Mouse (Mus musculus) Patski (cell line): ENCODE measurements around the gene Nrxn1. TPM values are rescaled to one million over a fixed set of nuclear protein-coding genes. Genes with fewer than 3 reads are reported as not detected.

Experiments
- ATAC-seq: fragments of 100-300 bp; one replicate; pipeline ENCODE4 v1.8.0; 2021
- CTCF ChIA-PET: fragments of 350-600 bp; sonication (Branson Sonifier 250); formaldehyde crosslinking; loops from one replicate; lab custom pipeline; 2022; ENCODE audit warnings: inconsistent platforms; lab: Charles Lee
- POLR2A ChIA-PET: fragments of 350-600 bp; sonication (Branson Sonifier 250); formaldehyde crosslinking; loops from one replicate; lab custom pipeline; 2022; ENCODE audit warnings: antibody characterized with exemption, inconsistent platforms; lab: Charles Lee
- DNase-seq: peaks from one replicate; pipeline ENCODE4 v3.0.0-alpha.2; 2011; ENCODE audit warnings: low read depth, low spot score
- H3K27me3 ChIP-seq: fragments of 371-371 bp; one replicate; pipeline ENCODE4 v1.5.1; 2021
- CTCF ChIP-seq: fragments of 100-300 bp; IDR thresholded peaks from one replicate; pipeline ENCODE4 v1.5.1; 2021
- in situ Hi-C: fragments of 300-500 bp; cut with MboI; formaldehyde crosslinking; loops from 3 replicates; pipeline ENCODE4 v1.11.1; 2018; ENCODE audit warnings: low pct_unique_long_range_greater_than_20kb, mixed read lengths
- polyA plus RNA-seq: library from polyadenylated mRNA; unstranded; gene quantifications from one replicate; pipeline ENCODE4 v1.2.3, GENCODE M21; 2021

Nrxn1 gene
- polyA plus RNA-seq, 1 experiment from 2014 or later = not detected

DNA sequence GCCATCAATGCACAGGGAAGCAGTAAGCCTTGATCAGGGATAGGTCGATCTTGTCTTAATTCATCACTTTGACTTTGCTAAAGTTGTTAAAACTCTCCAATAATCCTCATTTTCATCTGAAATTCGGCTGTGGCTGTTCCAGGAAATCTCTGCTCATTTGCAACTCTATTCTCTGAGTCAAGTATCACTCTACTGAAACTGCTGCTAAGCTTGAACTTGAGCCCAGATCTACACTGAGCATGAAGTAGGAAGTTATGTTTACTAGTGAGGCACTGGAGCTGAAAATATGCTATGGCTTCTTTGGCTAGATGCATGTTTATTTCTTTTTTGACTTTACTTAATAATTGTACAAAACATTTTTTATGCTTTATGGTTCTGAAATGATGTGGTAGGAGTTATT lies 708.0 kb downstream of the Nrxn1 start:
- no peak for DNase-seq
- in situ Hi-C loops = no loop called here
- no peaks in the 10 kb centered on the region for H3K27me3 ChIP-seq
- no peak for ATAC-seq
- CTCF ChIA-PET = no interaction called here
- no peak for TF ChIP-seq CTCF
- POLR2A ChIA-PET = no interaction called here

DNA sequence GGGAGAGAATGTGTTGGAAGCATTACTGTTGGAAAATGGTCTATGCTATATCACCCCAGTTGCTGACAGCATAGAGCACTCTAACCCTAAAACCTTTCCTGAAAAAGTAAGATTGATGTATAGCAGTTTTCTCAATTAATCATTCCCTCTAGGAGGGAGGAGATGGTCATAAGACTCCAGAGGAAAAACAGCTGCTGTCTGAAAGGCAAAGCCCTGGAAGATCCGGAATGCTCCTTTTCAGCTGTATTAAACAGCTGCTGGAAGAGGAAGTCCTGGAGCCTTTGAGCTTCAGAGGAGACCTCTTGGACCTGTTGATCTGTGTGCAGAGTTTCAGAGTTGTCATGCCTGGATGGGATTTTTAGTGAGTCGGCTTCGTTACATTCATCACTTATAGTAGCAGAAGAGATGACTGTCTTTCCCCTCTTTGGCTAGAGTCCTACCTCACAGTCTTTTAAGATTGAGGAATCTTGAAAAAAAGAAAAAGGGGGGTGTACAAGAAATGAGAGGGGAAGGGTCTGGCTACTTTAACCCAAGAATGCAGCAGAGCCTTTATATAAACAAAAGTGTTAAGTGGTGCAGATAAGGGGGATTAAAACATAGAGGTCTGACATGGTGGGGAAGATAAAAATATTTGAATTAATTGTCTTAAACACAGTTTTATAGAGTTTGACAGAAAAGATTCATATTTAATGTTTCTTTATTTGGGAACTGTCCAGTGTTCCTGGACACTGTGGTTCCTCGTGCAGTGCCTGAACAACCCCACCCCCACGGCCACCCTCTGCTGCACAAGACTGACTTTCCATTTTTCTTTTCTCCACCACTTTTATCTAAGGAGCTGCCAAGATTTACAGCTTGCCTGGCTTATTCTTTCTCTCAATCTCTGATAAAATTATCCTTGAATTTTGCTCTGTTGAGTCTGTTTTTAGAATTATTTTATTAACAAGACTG lies 710.1 kb downstream of the Nrxn1 start:
- no peak for ATAC-seq
- POLR2A ChIA-PET = no interaction called here

DNA sequence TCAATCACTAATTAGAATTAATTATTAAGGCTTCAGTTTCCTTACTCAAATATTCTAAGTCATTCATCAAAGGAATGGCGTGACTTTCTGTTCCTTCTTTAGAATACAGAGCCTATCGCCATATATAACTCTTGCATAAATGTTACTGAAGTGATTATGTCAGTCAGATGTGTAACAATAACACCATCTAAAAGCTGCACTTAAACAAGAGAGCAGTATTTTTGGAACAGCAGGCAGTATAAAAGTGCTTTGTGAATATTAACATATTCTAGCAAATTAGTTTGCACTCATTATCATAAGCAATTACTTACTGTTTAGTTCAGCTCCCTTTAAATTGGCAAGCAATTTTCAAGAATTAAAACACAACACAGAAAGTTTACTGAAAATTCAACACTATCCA lies 716.3 kb downstream of the Nrxn1 start:
- no peak for TF ChIP-seq CTCF
- in situ Hi-C loops = no loop called here

More for the DNA sequence above, 710.1 kb downstream of the Nrxn1 start:
- no peak for DNase-seq
- in situ Hi-C loops = no loop called here
- no peak for TF ChIP-seq CTCF
- CTCF ChIA-PET = no interaction called here
- no peaks in the 10 kb centered on the region for H3K27me3 ChIP-seq

DNA sequence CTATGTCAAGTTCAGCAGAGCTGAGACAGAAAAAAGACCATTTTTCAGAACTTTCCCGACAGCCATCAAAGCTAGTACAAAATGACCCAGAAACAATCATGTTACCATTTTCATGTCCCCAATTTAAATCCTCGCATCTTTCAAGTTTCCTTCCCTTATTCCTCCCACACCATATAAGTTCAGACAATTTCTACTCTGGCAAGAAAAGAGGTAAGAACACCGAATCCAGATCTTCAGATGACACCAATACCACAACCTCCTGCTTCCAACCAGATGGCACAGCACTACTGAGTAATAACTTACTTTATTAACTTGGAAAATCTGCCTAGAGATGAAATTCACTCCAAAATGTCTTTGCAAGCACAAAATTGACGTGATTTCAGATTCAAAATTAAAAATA lies 730.7 kb downstream of the Nrxn1 start:
- ATAC-seq = no peak
- no peak for DNase-seq
- H3K27me3 ChIP-seq = no peaks in the 10 kb centered on the region
- CTCF ChIA-PET = interaction anchor here (0.6 kb wide), 1 partner anchor 31 kb away, joined by 3 read pairs; no protein-coding TSS in a partner anchor
- in situ Hi-C loops = no loop called here
- no peak for TF ChIP-seq CTCF
- POLR2A ChIA-PET = no interaction called here

More for the DNA sequence above, 716.3 kb downstream of the Nrxn1 start:
- ATAC-seq = no peak
- H3K27me3 ChIP-seq = peaks cover 4% of the 10 kb centered on the region
- POLR2A ChIA-PET = no interaction called here
- no peak for DNase-seq
- CTCF ChIA-PET = no interaction called here

DNA sequence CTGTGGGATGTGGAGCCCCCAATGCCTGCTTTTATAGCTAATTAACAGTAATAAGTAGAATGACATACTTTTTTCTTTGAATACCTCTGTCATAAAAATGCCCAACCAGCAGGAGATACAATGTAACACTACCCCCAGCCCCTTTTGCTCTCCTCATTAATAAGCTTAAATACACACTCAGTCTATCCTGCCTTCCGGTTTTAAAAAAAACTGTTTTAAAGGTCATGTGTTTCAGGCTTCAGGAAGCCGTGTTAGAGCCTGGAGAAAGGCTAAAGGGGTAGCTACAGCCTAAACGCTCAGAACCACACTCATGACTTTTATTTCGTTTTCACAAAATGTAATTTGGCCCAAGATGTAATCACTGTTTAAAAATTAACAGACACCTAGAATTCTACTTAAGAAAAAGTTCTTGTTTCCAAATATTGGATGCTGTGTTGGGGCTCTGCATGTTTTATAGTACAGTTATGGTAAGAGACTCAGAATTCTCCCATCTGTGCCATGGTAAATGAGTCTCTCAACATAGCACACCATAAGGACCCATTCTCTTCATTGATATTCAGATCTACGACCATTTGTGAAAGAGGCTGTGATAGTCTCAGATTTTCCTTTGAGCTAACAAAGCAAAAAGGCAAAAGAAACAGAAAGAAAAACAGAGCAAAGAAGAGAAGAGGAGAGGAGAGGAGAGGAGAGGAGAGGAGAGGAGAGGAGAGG lies 743.3 kb downstream of the Nrxn1 start:
- DNase-seq (no peak), ATAC-seq (no peak)
- in situ Hi-C loops = no loop called here
- no peak for TF ChIP-seq CTCF
- POLR2A ChIA-PET = no interaction called here
- no peaks in the 10 kb centered on the region for H3K27me3 ChIP-seq
- CTCF ChIA-PET = no interaction called here

DNA sequence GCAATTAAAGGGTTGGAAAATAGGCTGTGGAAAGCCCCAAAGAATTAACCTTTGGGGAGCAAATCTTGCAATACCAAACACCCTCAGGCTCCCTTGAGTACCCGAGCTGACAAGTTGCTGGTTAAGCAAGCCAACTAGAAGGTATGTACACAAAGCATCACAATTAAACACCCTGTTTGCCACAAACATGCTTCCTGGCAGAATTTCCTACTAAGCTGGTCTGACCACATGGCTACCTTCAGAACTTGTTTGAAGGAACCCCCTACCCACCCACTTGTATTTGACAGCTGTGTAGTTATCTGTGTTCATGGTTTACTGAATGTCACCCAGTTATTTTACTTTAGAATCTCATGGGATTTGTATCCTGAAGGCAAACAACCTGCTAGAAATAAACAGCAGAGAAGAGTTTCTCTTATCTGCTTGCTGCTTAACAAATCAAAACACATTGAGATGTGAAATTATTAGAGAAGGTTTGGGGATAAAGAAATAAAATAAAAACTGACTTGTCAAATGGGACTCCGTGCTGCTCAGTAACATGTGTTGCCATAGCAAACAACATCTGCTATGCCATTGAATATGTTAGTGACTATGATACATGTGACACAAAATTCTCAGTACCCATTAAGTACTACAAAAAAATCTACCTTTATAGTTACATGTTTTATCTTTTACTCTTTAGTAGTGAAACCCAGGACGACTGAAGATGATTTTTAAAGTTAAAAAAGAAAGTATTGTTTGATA lies 746.0 kb downstream of the Nrxn1 start:
- no peak for ATAC-seq
- CTCF ChIA-PET = no interaction called here
- H3K27me3 ChIP-seq = peaks cover 3% of the 10 kb centered on the region
- DNase-seq = no peak
- no peak for TF ChIP-seq CTCF
- in situ Hi-C loops = no loop called here
- POLR2A ChIA-PET = no interaction called here

DNA sequence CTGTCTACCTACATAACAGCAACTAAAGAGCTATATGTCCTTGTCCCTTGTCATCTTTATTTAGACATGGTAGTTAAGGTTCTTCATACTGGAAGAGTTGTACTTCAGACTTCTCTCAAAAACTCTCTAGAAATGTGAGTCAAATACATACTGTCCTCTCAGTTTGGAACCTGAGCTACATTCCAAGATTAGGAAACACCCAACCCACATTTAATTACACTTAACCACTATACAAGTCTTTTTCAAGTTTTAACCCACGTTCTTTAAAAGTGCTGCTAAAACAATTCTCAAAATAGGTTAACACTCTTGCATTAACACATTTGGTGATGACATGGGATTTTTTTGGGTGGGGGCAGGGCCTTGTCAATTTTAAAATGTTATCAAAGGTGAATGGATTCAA lies 759.4 kb downstream of the Nrxn1 start:
- no peak for TF ChIP-seq CTCF
- in situ Hi-C loops = no loop called here
- no peak for ATAC-seq
- CTCF ChIA-PET = no interaction called here
- POLR2A ChIA-PET = no interaction called here
- no peaks in the 10 kb centered on the region for H3K27me3 ChIP-seq
- DNase-seq = no peak

DNA sequence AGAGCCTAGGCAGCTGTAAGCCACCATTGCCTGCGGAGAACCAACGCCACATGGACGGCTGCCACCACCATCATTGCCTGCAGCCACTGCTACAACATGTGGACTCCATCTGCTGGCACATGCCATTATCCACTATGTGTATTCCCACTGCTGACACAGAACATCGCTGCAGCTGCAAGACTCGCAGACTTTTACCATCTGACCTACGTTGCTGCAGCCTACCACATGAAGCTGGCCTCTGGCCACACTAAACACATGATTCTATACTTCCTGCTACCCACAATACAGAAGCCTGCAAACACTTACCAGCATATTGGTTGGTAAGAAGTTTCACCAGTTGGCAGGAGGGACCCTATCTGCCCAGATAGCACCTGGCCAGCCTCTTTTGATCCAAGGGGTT lies 769.2 kb downstream of the Nrxn1 start:
- DNase-seq (no peak), ATAC-seq (no peak)
- no peak for TF ChIP-seq CTCF
- ChIA-PET CTCF (no interaction called here), POLR2A (no interaction called here)
- in situ Hi-C loops = no loop called here
- no peaks in the 10 kb centered on the region for H3K27me3 ChIP-seq

DNA sequence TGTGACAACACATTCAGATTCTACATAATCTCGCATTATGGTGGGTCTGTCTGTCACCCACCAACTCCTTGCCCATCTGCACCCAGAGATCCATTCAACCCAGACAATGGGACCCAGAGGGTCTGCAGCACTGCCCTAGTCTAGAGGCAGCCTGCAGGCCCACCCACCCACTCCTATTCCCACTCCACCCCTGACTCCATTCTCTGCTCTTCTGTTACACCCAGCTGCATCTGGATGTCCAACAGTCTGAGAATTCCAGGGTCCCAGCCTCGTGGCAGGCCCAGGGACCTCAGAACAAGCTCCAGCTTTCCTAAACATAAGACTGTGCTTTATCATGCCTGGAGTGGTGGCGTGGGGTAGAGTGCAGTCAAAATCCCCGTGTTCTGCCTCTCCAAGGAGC lies 820.6 kb downstream of the Nrxn1 start:
- CTCF ChIA-PET = no interaction called here
- in situ Hi-C loops = no loop called here
- POLR2A ChIA-PET = no interaction called here
- H3K27me3 ChIP-seq = no peaks in the 10 kb centered on the region
- DNase-seq (no peak), ATAC-seq (no peak)
- TF ChIP-seq CTCF = no peak

DNA sequence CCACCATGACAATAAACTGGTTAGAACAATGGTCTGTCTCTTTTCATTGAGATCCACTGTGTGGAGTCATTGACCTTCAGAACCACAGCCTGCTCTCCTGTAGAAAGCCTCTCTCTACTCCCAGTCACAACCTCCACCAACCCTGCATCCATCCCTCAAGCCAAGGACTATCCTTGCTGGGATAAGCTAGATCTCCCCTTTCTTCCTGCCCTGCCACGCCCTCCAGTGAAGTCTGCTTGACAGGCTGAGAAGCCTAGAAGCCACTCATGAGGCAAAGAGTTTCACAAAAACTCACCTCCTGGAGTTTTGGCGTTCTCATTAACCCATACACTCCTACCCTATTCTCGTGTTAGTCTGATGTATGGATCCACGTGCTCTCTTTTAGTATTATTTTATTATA lies 821.7 kb downstream of the Nrxn1 start:
- ATAC-seq = no peak
- in situ Hi-C loops = no loop called here
- no peak for DNase-seq
- no peak for TF ChIP-seq CTCF
- CTCF ChIA-PET = no interaction called here
- POLR2A ChIA-PET = no interaction called here
- H3K27me3 ChIP-seq = no peaks in the 10 kb centered on the region
